Mouse (Mus musculus): Measurements from ENCODE around the gene Depdc5.
"Not testable (repeated sequence)": the region's sequence is repeated elsewhere in the genome, so short reads cannot be mapped to it uniquely, and the experiment has no call there.

DNA sequence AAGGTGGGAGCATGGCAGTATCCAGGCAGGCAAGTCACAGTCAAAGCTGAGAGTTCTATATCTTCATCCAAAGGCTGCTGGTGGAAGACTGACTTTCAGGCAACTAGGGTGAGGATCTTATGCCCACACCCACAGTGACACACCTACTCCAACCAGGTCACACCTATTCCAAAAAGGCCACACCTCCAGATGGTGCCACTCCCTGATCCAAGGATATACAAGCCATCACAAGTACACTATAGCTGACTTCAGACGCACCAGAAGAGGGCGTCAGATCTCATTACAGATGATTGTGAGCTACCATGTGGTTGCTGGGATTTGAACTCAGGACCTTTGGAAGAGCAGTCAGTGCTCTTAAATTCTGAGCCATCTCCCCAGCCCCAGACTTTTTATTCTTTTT, 55.8 kb downstream of the Depdc5 start:
- not testable (repeated sequence) for TF ChIP-seq POLR2A (IDR thresholded peaks at IDR 0.05; ENCODE audit: low read depth, low read length); CTCF (IDR thresholded peaks at IDR 0.05; ENCODE audit: borderline replicate concordance, insufficient read depth, low read length)

All from embryonic fibroblast, embryonic 13.5 days (primary cell).